Mouse (Mus musculus) heart, adult 9 months (tissue): ENCODE data around the gene Aptx.

Experiments
- DNase-seq, 2 experiments: peaks; one replicate each; pipeline ENCODE4 v3.0.0; 2022; ENCODE audit warnings: low spot score in 2 of 2

Gene Aptx

DNA sequence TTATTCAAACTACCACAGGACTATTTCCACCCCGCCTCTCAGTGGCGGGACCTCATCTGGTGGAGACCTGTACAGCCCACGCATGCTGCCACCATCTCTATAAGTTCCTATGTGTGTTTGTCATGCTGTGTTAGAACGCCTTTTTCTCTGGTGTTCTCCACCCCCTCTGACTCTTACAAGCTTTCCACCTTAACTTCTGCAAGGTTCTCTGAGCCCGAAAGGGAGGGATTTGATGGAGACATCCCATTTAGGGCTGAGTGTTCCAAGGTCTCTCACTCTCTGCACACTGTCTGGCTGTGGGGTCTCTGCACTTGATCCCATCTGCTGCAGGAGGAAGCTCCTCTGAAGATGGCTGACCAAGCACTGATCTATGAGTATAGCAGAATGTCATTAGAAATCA is 29.5 kb downstream of the Aptx start:
- DNase-seq, result no peak

GRCm38 (mm10) chr4:40666237-40667012 is 36.6 kb downstream of the Aptx start:
- no peak for DNase-seq

- no peak for DNase-seq
Measured at GRCm38 (mm10) chr4:40651055-40651454, 51.9 kb downstream of the Aptx start.

DNA sequence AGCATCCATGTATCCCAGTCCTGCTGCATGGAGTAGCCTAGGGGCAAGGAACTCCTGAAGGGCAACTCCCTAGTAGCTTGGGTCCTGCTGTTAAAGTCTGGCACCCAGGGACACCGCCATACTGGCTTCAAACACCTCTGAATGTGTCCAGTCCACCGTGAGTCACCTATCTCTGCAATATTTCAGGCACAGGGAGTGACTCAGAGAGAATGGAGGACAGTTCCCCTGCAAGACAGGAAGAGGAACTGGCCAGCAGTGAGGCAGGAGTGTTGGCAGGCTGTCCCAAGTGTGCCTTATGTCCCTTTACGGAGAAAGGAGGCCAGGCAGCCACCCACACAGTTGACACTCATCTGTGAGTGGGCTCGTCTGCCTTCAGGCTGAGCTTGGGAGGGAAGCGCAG is 53.9 kb downstream of the Aptx start:
- no peak for DNase-seq

GRCm38 (mm10) chr4:40643567-40643966 is 59.4 kb downstream of the Aptx start:
- peak in 1 of 2 experiments; percentile 11 for DNase-seq

DNA sequence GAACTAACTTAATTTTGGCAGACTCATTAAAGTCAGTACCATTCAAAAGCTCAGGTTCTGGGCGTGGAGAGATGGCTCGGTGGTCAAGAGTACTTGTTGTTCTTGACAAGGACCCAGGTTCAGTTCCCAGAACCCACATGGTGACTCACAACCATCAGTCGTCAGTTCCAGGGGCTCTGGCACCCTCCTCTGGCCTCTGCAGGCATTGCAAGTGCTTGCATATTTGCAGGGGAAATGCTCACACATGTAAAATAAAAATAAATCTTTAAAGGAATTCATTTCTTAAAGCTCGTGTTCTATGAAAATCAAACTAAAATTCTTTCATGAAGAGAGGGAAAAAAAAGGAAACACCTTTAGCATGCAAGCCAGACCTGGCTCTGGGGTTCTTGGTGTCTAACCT is 62.0 kb downstream of the Aptx start:
- DNase-seq, result no peak
